Mouse (Mus musculus) duodenum, adult 2 months (tissue): ENCODE data around the gene Hpse. TPM values are rescaled to one million over a fixed set of nuclear protein-coding genes. Genes with fewer than 3 reads are reported as not detected.

Experiments used
- polyA plus RNA-seq: library from polyadenylated mRNA; depleted of rRNA; stranded (reverse); fragments of >200 nt; gene quantifications from 2 replicates; pipeline ENCODE4 v1.2.3, GENCODE M21; 2012; ENCODE audit warnings: low replicate concordance; rRNA removed

The Hpse gene
- polyA plus RNA-seq: 4.8 and 5.5 TPM in 2 replicates

GRCm38 (mm10) chr5:100719235-100720088, at the start of gene Hpse:
TSS of gene Hpse (minus strand) at chr5:100719716.

GRCm38 (mm10) chr5:100674711-100675376, 44.7 kb downstream of the Hpse start, which contains the start of gene Coq2:
TSS of gene Coq2 (minus strand) at chr5:100675140.

Other genes with a start within 250 kb of the Hpse start
- gene Lin54, start 219.1 kb downstream of the Hpse start, polyA plus RNA-seq: 1.5 and 2.2 TPM in 2 replicates
- 7.1 and 9.6 TPM in 2 replicates for gene Cops4, start 201.4 kb downstream of the Hpse start, polyA plus RNA-seq
- 1,775 and 2,370 TPM in 2 replicates for gene Plac8, start 147.5 kb downstream of the Hpse start, polyA plus RNA-seq
- 97.2 and 201 TPM in 2 replicates for gene Coq2, start 44.6 kb downstream of the Hpse start, polyA plus RNA-seq
- gene Helq, start 78.9 kb upstream of the Hpse start, polyA plus RNA-seq: 2.2 and 4.2 TPM in 2 replicates
- 4.9 and 7.7 TPM in 2 replicates for gene Mrps18c, start 78.9 kb upstream of the Hpse start, polyA plus RNA-seq
- 1.1 and 1.7 TPM in 2 replicates for gene Abraxas1, start 101.2 kb upstream of the Hpse start, polyA plus RNA-seq
- 5.6 and 27.9 TPM in 2 replicates for gene Gpat3, start 126.0 kb upstream of the Hpse start, polyA plus RNA-seq